Mouse (Mus musculus): Measurements from ENCODE around the gene Wasf1. TPM values are rescaled to one million over a fixed set of nuclear protein-coding genes. Genes with fewer than 3 reads are reported as not detected.

The Wasf1 gene
- polyA plus RNA-seq, 1 experiment from 2014 or later = 22.7 TPM

DNA sequence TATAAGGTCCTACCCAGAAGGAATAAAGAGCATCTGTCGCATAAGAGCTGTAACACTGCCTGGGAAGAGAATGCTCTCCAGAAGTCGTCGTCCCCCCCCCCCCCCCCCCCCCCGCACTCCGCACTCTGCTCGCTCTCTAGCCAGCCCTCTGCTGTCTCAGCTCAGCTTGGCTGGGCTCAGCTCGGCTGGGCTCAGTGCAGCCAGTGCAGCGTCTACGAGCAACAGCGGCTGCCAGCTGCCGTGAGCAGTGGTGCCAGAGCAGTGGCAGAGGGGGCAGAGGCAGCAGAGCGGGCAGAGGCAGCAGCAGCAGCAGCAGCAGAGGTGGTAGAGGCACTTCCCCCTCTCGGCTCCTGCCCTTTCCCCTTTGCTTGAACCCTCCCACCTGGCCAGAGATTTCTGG lies 102.1 kb downstream of the Wasf1 start:
- H3K36me3 ChIP-seq = no peaks in the 10 kb centered on the region
- no peak overlapping the region for H3K4me3 ChIP-seq (replicated peaks)
- H3K4me1 ChIP-seq = peaks cover 3% of the 10 kb centered on the region; the same call in 1 of the 2 replicates
- no peak overlapping the region for H3K9ac ChIP-seq
- no peaks in the 10 kb centered on the region for H3K27me3 ChIP-seq
- no peak overlapping the region for H3K27ac ChIP-seq
- 9% methylated on average over 12 of the region's 13 CpGs for WGBS
- peak overlapping the region; percentile 27; the same call in 1 of the 2 replicates for H3K4me2 ChIP-seq
- peak; percentile 73 for ATAC-seq (replicated peaks; ENCODE audit: low FRiP score)
- H3K9me3 ChIP-seq (replicated peaks) = no peaks in the 10 kb centered on the region

Other genes with a start within 250 kb of the Wasf1 start
- gene Mettl24, start 200.2 kb upstream of the Wasf1 start, polyA plus RNA-seq (2015; fragmentation: Nextera tagmentation; extraction: Ambion mirVana) = 2.4 and 2.9 TPM in 2 replicates
- 39.1 and 39.3 TPM in 2 replicates for gene Cdc40, start 164 bp upstream of the Wasf1 start, polyA plus RNA-seq (2015; fragmentation: Nextera tagmentation; extraction: Ambion mirVana)
- 0.12 TPM in 1 of 2 replicates, not detected in the other for gene Gpr6, start 188.8 kb downstream of the Wasf1 start, polyA plus RNA-seq (2015; fragmentation: Nextera tagmentation; extraction: Ambion mirVana)